Mouse (Mus musculus): ENCODE results near the gene Clock.

Clock gene

DNA sequence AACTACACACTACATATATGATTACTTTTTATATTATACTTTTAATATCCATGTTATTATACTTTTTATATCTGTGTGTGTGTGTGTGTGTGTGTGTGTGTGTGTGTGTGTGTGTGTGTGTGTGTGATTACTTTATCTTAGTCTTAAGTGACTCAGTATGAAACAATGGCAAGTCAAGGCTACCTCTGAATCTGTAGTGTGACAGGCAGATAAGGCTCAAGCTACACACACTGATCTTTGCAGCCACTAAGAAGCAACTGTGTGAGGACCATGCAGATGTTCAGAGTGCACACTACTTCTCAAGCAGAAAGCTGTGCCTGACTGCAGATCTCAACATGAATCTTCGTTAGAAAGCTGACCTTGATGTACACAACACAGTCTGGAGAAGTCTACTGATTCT is 20.7 kb downstream of the Clock start:
- DNase-seq (ENCODE audit: extremely low read depth, low read depth): peak; percentile 53

DNA sequence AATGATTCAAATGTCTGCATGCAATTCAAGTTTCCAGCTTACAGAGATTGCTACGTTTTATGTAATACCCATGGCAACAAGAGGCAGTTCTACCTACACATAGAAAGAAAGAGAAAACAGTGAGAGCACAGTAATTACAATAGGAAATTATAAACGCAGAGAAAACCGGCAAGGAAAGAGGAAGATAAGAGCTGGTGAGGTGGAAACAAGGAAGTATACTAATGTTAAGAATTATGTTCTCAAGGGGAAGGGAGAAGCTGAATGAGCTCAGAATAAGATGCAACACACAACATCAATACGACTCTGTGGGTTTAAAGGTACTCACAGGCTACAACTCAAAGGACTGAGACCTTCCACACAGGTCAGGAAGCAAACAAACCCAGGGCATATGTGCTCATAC is 29.6 kb downstream of the Clock start:
- DNase-seq (ENCODE audit: extremely low read depth, low read depth): peak; percentile 33

DNA sequence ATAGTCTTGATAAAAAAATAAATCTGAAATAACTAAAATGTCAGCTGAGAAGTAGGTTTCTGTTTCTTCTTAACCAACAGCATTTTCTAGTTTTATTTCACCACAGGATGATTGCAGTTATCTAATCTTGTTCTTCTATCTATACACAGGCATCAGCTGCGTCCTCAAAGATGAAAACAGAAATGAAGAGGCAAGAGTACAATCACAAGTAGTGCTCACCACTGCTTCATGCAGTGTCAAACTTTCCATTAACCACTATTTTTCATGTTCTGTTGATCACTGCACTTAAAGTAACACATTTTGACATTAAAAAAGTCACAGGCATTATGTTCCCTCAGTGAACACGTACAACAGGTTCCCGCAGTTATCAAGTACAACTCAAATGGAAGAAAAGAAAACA is 53.6 kb downstream of the Clock start:
- no peak for DNase-seq (ENCODE audit: extremely low read depth, low read depth)

DNA sequence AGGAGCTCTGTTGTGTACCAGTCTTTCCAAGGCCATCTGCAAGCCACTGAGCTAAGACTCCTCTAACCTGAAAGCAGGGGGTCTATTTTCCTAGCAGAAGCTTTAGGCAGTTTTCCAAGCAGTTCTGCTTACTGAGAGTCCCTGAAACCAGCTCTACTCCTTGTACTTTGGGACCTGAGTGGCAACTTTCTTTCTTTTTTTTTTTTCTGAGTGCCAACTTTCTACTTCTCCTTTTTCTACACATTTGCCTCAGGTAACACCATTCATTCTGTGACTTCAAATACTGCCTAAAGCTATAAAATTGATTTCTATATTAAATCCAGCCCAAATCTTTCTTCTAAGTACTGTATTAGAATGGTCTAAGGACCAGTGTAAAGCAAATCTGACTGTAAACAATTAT is 58.1 kb downstream of the Clock start:
- no peak for DNase-seq (ENCODE audit: extremely low read depth, low read depth)

DNA sequence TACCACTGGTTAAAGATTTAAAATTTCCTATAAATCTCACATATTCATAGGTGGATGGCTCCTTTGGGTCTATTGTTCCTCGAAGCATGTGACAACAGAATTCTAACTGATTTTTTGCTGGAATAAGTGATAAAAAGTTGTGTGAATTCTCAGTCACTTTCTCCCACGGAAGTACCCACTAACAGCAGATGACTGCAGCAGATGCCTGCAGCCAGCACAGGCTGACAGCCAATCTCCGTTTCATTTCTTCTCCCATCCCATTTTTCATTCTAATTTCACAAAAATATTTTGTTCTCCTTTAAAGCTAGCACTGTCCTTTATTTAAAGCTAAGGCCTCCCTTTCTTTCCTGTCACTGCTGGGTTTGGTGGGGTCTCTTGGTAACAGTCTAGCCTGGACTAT is 59.2 kb downstream of the Clock start:
- DNase-seq (ENCODE audit: extremely low read depth, low read depth): no peak

DNA sequence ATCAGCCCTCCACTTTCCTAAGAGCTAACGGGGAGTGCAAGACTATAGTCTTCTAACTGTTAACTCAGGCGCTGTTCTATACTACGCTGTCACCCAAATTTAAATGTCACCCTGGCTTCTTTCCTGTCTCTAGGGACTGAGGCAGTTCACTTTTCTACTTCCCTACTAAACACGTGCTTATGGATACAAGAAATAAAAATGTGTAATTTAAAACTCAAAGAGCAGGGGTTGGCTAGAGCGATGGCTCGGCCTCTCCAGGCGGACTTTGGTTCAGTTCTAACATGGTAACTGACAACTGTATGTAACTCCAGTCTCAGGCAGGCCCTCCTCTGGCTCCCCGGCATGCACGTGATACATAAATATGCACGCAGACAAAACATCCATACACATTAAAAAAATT is 60.2 kb downstream of the Clock start:
- DNase-seq (ENCODE audit: extremely low read depth, low read depth): no peak

DNA sequence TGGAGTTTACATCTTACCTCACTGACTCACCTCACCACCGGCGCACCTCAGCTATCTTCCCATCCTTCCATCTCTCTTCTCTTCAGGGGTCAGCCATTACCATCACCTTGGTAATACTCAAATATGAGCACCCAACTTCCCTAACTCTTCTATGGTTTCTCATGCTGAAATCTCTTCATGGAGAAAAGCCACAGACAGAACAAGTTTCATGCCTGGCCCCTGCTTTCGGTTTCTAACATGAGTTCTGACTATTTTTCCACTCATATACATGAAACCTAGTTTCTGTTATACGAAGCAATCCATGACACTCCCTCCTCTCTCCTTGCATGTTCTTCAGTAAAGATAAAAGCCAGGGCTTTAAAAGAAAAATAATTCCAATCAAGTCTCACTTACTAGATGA is 60.7 kb downstream of the Clock start:
- DNase-seq (ENCODE audit: extremely low read depth, low read depth): no peak

DNA sequence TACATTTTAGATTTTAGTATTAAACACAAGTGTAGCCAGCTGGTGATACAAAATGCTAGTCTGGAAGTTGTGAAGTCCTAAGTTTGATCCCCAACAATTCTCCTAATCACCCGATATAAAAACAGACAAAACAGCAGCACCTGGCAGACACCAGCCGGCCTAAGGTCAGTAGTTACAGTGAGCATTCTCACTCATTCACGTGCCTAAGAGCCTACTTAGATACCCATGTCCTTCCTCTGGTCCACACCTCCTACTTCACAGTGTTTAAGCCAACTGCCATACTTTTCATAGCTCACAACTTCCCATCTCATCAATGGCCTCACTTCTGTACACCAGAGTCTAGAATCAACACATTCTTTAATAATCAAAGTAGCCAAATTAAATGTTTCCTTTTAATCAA is 61.3 kb downstream of the Clock start:
- no peak for DNase-seq (ENCODE audit: extremely low read depth, low read depth)

DNA sequence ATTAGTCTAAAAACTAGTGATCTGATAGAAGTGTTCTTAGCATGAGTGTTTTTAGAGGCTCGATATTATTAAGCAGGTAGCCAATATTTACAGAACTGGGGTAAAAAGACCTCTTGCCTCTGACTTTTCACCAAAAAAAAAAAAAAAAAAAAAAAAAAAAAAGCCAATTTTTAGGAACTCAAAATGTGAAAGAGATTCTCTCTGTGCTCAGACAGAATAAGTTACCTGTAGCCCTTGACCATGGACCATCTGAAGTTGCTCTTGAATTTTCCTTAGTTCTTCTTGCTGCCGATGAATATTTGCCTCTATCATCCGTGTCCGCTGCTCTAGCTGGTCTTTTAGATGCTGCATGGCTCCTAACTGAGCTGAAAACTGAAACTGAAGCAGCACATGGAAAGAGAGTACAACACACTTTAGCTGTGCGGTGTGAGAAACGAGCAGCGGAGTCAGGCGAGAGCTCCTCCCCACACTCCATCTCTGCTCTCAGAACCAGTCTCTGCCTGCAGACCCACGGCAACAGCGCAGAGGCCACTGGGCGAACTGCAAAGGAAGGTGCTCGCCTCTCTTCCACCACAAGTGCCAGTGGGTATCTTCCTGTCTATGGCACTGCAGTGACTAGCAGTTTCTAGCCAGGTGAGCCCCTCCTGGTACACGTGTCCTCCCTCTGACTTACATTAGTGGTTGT is 73.3 kb downstream of the Clock start:
- no peak for DNase-seq (ENCODE audit: extremely low read depth, low read depth)

DNA sequence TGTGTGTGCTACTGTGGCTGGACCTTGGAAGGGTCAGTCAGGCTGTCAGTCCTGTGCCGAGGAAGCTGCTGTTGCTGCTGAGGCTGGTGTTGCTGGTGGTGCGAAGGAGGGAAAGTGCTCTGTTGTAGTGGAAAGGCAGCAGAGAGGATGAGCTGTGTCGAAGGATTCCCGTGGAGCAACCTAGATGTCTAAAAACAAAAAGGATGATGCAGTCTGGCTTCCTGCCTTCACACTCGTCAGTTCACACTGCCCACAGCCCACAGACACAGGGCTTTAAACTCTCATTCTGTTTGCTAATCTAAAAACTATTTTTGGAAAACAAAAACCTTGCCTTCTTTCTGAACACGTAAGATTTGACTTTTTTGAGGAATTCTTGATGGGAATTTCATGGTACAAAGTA is 87.9 kb downstream of the Clock start:
- DNase-seq (ENCODE audit: extremely low read depth, low read depth): no peak

DNA sequence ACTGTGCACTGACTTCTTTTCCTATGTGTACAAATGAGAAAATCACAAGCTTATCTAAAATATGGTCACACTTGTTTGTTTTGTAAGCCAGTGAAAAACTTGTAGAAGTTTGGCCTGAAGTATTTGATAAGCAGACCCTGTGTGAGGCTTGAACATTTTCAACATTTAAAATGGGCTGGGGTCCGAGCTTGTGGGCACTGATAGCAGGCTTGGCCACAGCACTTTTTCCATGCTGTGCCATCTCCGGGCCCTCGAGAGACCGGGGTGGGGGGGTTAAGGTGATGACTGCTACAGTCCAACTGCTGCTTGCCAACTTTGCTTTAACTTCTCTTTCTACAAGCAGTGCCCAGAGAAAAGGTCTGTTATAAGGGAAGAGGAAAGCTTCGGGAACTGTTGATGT is 96.5 kb downstream of the Clock start:
- no peak for DNase-seq (ENCODE audit: extremely low read depth, low read depth)

DNA sequence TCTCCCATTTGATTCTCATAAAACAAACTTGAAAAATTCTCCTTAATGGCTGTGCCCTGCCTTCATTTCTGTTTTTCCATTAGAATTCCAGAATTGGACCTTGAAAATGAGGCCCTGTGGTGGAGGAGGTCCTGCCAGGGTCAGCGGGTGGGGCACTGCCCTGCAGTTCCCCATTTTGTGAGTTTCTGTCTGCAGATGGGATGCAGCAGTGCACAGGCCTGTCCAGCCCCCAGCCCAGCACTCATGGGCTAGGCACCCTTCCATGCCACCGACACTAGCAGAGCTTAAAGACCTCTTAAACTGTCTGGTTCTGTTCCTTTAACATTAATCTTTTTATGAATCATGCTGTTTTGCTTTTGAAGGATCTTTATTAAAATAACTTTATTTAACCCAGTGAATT is 98.7 kb downstream of the Clock start:
- no peak for DNase-seq (ENCODE audit: extremely low read depth, low read depth)

DNA sequence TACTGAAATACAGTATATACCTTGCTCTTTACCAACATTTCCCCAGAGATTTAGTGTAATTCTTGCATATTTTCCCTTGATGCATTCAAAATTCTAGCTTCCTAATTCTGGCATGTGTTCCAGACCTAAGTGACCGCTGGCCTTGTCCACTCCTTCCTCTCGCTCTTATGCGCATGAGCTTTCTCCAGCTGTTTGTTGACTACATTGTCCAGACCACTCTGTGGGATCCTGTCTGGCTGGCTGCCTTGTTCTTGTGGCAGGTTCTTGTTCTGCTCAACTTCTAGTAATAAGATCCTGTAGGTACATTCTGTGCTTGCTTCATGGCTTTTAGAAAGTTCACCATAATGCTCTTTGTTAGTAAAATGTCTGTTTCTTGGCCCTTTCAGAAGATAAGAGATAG is 101.4 kb downstream of the Clock start:
- DNase-seq (ENCODE audit: extremely low read depth, low read depth): no peak

DNA sequence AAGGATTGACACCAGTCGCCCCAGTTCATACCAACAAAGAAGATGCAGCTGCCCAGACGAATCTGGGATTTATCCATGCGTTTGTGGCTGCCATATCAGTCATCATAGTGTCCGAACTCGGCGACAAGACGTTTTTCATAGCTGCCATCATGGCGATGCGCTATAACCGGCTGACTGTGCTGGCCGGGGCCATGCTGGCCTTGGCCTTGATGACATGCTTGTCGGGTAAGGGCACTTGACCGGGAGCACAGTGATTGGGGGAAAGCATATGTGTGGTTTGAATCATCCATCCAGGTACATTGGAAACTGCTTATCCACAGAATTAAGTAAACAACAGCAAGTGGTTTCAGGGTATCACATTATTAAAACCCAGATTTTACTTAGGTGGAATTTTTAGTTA is 105.2 kb downstream of the Clock start:
- no peak for DNase-seq (ENCODE audit: extremely low read depth, low read depth)

DNA sequence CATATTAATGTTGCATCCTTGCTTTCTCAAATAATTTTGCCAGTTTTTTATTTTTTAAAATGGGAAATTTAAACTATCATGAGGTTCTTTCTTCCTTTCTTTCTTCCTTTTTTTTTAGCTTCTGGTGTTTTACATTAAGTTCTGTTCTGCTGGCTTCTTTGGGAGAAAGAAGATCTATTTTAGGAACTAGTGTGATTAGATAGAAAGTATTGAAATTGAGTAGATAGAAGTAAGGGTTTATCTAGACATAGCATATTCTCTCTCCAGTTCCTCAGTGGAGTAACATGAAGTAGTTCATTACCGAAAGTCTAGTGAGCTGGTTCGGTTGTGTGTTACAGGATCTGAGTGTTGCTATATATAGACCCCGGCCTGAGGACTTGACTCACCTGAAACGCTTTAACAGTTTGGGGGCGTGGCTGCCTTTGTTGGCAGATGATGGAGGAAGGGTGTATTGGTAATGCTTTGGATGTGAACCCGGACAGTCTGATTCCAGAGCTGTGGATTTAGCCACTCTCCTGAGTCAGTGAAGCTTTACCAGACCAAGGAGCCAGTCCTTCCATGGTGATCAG is 110.1 kb downstream of the Clock start:
- DNase-seq (ENCODE audit: extremely low read depth, low read depth): peak; percentile 44

DNA sequence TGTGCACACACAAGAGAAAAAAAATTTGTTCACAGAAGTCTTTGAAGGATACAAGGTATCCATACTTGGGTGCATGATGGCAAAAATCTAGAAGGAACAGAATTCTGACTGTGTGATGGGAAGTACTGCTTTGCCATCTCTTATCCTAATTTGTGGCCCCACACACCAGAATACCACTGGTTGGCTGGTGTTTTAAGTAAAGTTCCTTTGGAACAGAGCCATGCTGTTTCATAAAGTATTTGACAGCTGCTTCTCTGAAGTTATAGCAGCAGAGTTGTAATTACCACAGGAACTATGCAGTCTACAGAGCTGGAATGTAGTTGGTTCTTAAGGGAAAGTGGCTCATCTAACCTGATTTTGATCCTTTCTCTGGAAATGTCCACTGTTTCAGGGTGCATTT is 111.5 kb downstream of the Clock start:
- no peak for DNase-seq (ENCODE audit: extremely low read depth, low read depth)

DNA sequence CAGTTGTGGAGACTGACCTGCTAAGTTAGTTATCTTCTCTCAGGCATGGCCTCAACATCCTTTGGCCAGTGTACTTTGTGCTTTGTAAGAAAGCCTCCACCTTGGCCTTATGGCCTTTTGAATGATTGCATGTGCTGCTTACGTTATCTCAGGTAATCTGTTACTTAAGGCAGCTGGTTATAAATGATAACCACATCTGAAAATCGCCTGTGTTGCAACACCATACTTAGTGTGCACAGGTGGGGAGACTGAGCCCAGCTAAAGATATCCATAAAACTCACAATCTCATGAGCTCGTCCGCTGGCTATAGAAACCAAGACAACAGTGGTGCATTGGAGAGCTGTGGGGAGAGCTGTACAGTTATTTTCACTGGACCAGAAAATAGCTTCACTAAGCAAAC is 114.0 kb downstream of the Clock start:
- DNase-seq (ENCODE audit: extremely low read depth, low read depth): no peak

DNA sequence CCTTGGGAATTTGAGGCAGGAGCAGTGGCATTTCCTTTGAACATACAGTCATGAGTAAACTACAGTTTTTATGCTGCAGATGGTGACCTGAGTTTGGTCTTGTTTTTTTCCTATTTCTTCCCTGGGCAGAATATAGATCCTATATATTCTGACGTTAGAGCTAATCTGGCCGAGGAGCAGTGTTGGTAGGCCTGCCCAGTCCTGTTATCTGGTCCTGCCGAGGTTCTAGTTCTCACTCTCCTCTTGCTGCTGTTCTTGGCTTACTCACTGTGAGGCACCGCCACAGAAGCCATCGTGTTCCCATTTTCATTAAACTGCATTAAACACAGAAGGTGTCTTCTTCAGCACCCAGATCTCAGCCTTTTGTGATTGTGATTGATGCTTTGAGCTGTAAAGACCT is 116.7 kb downstream of the Clock start:
- DNase-seq (ENCODE audit: extremely low read depth, low read depth): no peak

DNA sequence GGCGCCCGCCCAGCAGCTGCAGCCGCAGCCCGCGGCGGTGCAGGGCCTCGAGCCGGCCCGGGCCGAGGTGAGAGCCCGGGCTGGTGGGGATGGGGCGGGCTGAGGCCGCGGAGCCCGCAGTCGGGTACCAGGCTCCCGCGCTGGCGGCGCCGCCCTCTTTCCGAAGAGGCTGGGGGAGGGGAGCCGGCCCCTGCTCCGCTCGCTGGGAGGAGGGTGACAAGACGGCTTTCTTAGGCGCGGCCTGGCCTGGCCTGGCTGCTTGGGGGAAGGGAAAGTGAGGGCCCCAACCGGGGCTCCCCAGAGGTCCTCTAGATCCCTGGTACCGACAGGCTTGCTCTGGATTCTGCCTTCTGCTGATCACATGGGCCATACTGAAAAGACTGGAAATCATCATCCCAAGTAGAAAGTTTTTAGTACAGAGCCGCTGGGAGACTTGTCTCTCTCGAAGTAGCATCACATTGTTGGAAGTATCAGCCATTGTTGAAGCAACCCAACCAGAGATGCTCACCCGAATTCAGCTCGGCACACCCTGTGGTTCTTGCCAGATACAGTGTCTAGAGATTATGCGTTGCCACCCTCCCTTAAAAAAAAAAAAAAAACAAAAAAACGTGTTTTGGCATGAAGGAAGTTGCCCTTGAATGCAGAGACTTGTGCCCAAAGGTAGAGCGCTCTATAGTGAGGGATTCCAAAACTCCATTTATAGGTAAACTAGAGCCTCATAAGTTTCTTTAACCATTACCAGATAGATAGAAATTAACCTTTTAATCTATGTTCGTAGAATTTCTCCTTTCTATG is 120.1 kb downstream of the Clock start:
- DNase-seq (ENCODE audit: extremely low read depth, low read depth): no peak

DNA sequence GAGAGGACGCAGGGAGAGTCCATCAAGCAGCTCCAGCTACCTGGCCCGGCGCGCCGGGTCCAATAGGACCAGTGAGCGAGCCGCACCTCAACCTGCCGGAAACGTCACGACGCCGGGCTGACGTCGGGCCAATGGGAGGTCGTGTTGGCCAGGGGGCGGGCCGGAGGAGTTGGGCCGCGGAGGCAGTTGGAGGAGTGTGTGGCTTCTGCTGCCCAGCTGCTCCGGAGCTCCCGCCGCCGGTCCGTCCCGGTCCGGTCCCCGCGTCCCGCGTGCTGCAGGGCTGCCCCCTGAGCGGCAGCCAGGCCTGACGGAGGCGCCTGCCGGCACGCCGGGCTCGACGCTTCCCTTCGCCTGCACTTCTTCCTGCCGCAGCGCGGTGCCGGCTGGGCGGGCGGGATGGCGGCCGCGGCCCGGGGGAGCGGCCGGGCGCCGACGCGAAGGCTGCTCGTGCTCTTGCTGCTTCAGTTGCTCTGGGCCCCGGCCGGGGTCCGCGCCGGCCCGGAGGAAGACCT is 120.8 kb downstream of the Clock start, which contains the start of gene Tmem165:
Gene Tmem165, plus strand, starts transcription at position 131 of the 512 bp plus-strand sequence.
- peak; percentile 71 for DNase-seq (ENCODE audit: extremely low read depth, low read depth)

DNA sequence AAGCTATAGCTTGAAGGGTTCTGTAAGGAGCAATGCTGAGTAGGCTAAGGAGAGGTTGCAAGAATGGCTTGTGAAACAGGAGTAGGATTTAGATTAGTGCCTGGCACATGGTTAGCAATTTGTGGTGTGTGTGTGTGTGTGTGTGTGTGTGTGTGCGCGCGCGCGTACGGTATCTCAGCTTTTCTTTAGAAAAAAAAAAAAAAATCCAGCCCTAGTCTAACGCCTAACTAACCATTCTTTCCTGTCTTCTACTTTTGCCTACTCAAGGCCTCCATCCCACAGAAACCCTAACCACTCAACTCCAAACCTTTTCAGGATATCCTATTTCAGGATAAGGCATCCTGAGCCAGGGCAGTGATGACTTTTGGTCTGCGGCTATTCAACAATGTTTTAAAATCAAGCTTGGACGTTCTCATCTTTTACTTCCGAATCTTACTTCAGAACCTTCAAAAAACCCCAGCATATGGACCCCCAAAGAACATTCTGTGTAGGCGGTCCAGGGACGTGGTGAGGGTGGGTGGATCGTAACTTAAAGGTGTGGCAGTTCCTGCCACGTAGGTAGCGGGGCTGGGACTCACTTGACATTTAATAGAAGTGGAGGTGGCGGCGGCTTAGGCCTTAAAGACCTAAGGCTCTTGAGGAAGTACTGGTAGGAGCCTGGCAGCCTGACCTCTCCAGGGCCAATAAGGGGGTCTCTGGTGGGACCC is 121.4 kb downstream of the Clock start:
- no peak for DNase-seq (ENCODE audit: extremely low read depth, low read depth)

DNA sequence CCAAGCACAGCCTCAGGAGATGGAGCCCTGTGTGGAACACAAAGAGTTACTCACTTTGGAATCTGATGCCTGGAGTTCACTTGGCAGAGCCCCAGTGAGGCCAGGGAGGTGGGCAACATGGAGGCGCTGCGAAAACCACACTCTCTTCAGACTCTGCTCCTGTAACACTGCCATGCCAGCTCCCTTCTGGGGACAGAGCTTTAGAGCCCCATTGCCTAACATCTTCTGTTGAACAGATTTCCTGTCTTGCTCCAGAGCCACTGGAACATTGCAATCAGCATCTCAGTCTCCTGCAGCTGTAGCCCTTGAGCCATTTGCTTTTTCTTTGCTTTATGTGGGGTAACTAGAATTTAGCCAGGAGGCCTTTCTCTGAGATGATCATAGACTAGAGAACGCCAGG is 122.3 kb downstream of the Clock start:
- DNase-seq (ENCODE audit: extremely low read depth, low read depth): no peak
